Mouse (Mus musculus) forelimb bud, embryonic 11.5 days (tissue): ENCODE measurements around the gene Fkbp1a.

ENCODE experiments used
- DNase-seq: peaks from one replicate; pipeline ENCODE4 v3.0.0-alpha.2; 2012; ENCODE audit warnings: low read depth, low spot score

The Fkbp1a gene

GRCm38 (mm10) chr2:151608435-151608834 is 66.2 kb downstream of the Fkbp1a start:
- no peak for DNase-seq

DNA sequence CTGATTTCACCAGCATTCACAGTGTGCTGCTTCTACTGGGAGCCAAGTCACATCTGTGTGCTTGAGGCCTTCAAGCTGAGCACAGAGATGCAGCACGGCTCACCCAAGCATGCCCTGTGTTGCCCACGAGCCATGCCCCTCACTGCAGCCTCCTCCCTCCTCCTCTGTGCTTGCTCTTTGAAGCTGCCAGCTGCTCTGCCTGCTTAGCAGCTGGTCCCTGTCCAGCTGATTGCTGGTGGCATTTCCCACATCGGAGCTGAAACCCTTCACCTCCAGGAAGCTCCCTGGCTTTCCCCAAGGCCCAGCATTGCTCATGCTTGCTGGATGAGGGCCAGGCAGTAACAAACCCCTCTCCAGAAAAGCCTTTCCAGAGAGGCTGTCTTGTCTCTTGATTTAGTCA is 67.7 kb downstream of the Fkbp1a start:
- no peak for DNase-seq
